Mouse (Mus musculus) heart, adult 2 months (tissue): ENCODE measurements around the gene Apoh. TPM values are rescaled to one million over a fixed set of nuclear protein-coding genes. Genes with fewer than 3 reads are reported as not detected.

Source experiments
- DNase-seq, 2 experiments: peaks; one replicate each; pipeline ENCODE4 v3.0.0; 2021
- H3K27ac ChIP-seq: fragments of 200-600 bp; 2 replicates; pipeline ENCODE4 v1.8.1; 2022
- H3K27me3 ChIP-seq: fragments of 200-500 bp; 2 replicates; pipeline ENCODE4 v1.6.1; 2012; ENCODE audit warnings: mild to moderate bottlenecking, low read length, inconsistent platforms, mixed read lengths; ENCODE audit not compliant: control insufficient read depth, insufficient read depth
- H3K36me3 ChIP-seq: fragments of 200-500 bp; 2 replicates; pipeline ENCODE4 v1.6.1; 2012; ENCODE audit warnings: low read length, inconsistent platforms; ENCODE audit not compliant: control insufficient read depth, insufficient read depth
- H3K4me1 ChIP-seq: fragments of 200-500 bp; 2 replicates; pipeline ENCODE4 v1.6.1; 2011; ENCODE audit warnings: low read length; ENCODE audit not compliant: control insufficient read depth, insufficient read depth
- H3K4me3 ChIP-seq: fragments of 200-600 bp; 2 replicates; pipeline ENCODE4 v1.8.1; 2022
- H3K79me2 ChIP-seq: fragments of 200-500 bp; replicated peaks from 2 replicates; pipeline ENCODE4 v1.6.1; 2012; ENCODE audit warnings: mild to moderate bottlenecking, inconsistent platforms, low read length, moderate library complexity, mixed read lengths; ENCODE audit not compliant: control insufficient read depth, insufficient read depth
- H3K9ac ChIP-seq: fragments of 200-500 bp; 2 replicates; pipeline ENCODE4 v1.6.1; 2012; ENCODE audit warnings: low read depth, mild to moderate bottlenecking, control low read depth, inconsistent platforms, low read length, mixed read lengths
- CTCF ChIP-seq: fragments of 200-600 bp; IDR thresholded peaks from 2 replicates; pipeline ENCODE4 v1.8.1; 2022; ENCODE audit warnings: antibody characterized with exemption, mild to moderate bottlenecking, moderate library complexity
- EP300 ChIP-seq: fragments of 200-500 bp; IDR thresholded peaks from 2 replicates; pipeline ENCODE4 v1.6.1; 2011; ENCODE audit warnings: low read depth, low read length, control low read depth; ENCODE audit not compliant: insufficient read depth
- POLR2A ChIP-seq: fragments of 200-500 bp; IDR thresholded peaks from 2 replicates; pipeline ENCODE4 v1.6.1; 2011; ENCODE audit warnings: mild to moderate bottlenecking, low read depth, low read length, control low read depth; ENCODE audit not compliant: insufficient read depth
- WGBS: fragments of 180-500 bp; shearing (Covaris S2); methylation state at CpG from one replicate; pipeline ENCODE4 v1.1.7; 2018; 5-methylcytosine and 5-hydroxymethylcytosine counted together
- intact Hi-C: fragments of 180-260 bp; cut with DNase I; formaldehyde crosslinking; loops from one replicate; pipeline ENCODE4 v1.15.1; 2025
- polyA plus RNA-seq: library from polyadenylated mRNA; depleted of rRNA; stranded (reverse); fragments of >200 nt; gene quantifications from 2 replicates; pipeline ENCODE4 v1.2.3, GENCODE M21; 2012
- total RNA-seq, 2 experiments: library from RNA; stranded (reverse); gene quantifications; 2 replicates each; pipeline ENCODE4 v1.2.3; 2021

The Apoh gene
- total and polyA plus RNA-seq, 3 experiments = 0.35 TPM; not detected in 2

- Histone ChIP-seq H3K4me3 (no peak overlapping the region), H3K36me3 (no peaks in the 10 kb centered on the region), H3K27ac (no peak overlapping the region), H3K79me2 (no peaks in the 10 kb centered on the region), H3K9ac (no peak overlapping the region), H3K4me1 (peaks cover 2% of the 10 kb centered on the region), H3K27me3 (no peaks in the 10 kb centered on the region)
- WGBS = 81% methylated on average over 8 of the region's 8 CpGs
- no peak for TF ChIP-seq EP300
- TF ChIP-seq CTCF = no peak
- no peak for TF ChIP-seq POLR2A
- DNase-seq = no peak
- intact Hi-C loops = loop anchor here (5.0 to 10.0 kb wide), 2 partner anchors 87 to 220 kb away; no protein-coding TSS in a partner anchor
Observed at GRCm38 (mm10) chr11:108344759-108345158, 1.6 kb downstream of the Apoh start.

GRCm38 (mm10) chr11:108345321-108345720, 2.2 kb downstream of the Apoh start:
- DNase-seq = no peak
- Histone ChIP-seq H3K4me3 (no peak overlapping the region), H3K9ac (no peak overlapping the region), H3K36me3 (no peaks in the 10 kb centered on the region), H3K27me3 (no peaks in the 10 kb centered on the region), H3K27ac (no peak overlapping the region), H3K4me1 (peaks cover 2% of the 10 kb centered on the region), H3K79me2 (no peaks in the 10 kb centered on the region)
- 85% methylated on average over 2 of the region's 2 CpGs for WGBS
- TF ChIP-seq CTCF = no peak
- TF ChIP-seq EP300 = no peak
- TF ChIP-seq POLR2A = no peak
- intact Hi-C loops = loop anchor here (10.0 kb wide), 1 partner anchor 221 kb away; no protein-coding TSS in a partner anchor

- H3K4me3 ChIP-seq = no peak overlapping the region
- no peaks in the 10 kb centered on the region for H3K36me3 ChIP-seq
- no peak for DNase-seq
- intact Hi-C loops = no loop called here
- H3K4me1 ChIP-seq = no peaks in the 10 kb centered on the region
- H3K79me2 ChIP-seq = no peaks in the 10 kb centered on the region
- 80% methylated on average over 4 of the region's 4 CpGs for WGBS
- no peak overlapping the region for H3K27ac ChIP-seq
- TF ChIP-seq POLR2A (no peak), EP300 (no peak), CTCF (no peak)
- no peak overlapping the region for H3K9ac ChIP-seq
- no peaks in the 10 kb centered on the region for H3K27me3 ChIP-seq
Observed at GRCm38 (mm10) chr11:108350799-108351198, 7.6 kb downstream of the Apoh start.

GRCm38 (mm10) chr11:108352842-108353388, 9.8 kb downstream of the Apoh start:
- WGBS = 73% methylated on average over 10 of the region's 10 CpGs
- Histone ChIP-seq H3K4me1 (no peaks in the 10 kb centered on the region), H3K27ac (no peak overlapping the region), H3K9ac (no peak overlapping the region), H3K36me3 (no peaks in the 10 kb centered on the region), H3K4me3 (no peak overlapping the region), H3K79me2 (no peaks in the 10 kb centered on the region), H3K27me3 (no peaks in the 10 kb centered on the region)
- intact Hi-C loops = no loop called here
- no peak for DNase-seq
- TF ChIP-seq POLR2A (no peak), CTCF (no peak)

GRCm38 (mm10) chr11:108356020-108356419, 12.9 kb downstream of the Apoh start:
- intact Hi-C loops = no loop called here
- Histone ChIP-seq H3K4me3 (no peak overlapping the region), H3K4me1 (no peaks in the 10 kb centered on the region), H3K79me2 (no peaks in the 10 kb centered on the region), H3K9ac (no peak overlapping the region), H3K27ac (no peak overlapping the region), H3K36me3 (no peaks in the 10 kb centered on the region), H3K27me3 (no peaks in the 10 kb centered on the region)
- WGBS = 77% methylated on average over 4 of the region's 4 CpGs
- no peak for TF ChIP-seq CTCF
- TF ChIP-seq POLR2A = no peak
- no peak for TF ChIP-seq EP300
- DNase-seq = no peak

- Histone ChIP-seq H3K36me3 (no peaks in the 10 kb centered on the region), H3K27me3 (no peaks in the 10 kb centered on the region), H3K4me1 (no peaks in the 10 kb centered on the region), H3K79me2 (no peaks in the 10 kb centered on the region), H3K27ac (no peak overlapping the region), H3K4me3 (no peak overlapping the region), H3K9ac (no peak overlapping the region)
- TF ChIP-seq CTCF (no peak), EP300 (no peak), POLR2A (no peak)
- intact Hi-C loops = no loop called here
- no peak for DNase-seq
- 85% methylated on average over 6 of the region's 6 CpGs for WGBS
Observed at GRCm38 (mm10) chr11:108358911-108359310, 15.8 kb downstream of the Apoh start.
